In the genomic region with DNA sequence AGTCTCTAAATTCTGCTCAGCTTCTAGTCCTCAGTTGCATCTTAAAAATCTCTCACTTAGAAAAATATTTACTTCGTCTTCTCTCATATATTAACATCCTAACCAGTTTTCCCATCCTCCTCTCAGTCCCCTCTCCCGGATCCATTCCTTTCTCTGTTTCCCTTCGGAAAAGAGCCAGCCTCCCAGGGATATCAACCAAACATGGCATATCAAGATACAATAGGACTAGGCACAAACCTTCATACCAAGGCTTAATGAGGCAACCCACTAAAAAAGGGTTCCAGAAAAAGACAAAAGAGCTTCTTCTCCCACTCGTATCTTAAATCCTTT, we compare ENCODE assay signal across 8 mouse cellular contexts. TPM values are rescaled to one million over a fixed set of nuclear protein-coding genes. Genes with fewer than 3 reads are reported as not detected.
DNase-seq lines count a peak whose midpoint lies in the region; ATAC-seq and TF ChIP-seq lines count a peak whose summit lies in the region.

No protein-coding gene starts in this region.

- H3K4me1 ChIP-seq in heart, embryonic 15.5 days (replicated peaks): no peaks in the 10 kb centered on the region
- peaks cover 9% of the 10 kb centered on the region; the same call in 1 of the 2 replicates for H3K4me1 ChIP-seq in G1E (ENCODE audit: insufficient read depth, low read depth, low read length)
- H3K4me1 ChIP-seq in hindbrain, embryonic 11.5 days (replicated peaks; ENCODE audit: control insufficient read depth, insufficient read depth, low read length): no peaks in the 10 kb centered on the region
- no peaks in the 10 kb centered on the region for H3K4me1 ChIP-seq in midbrain, embryonic 11.5 days (ENCODE audit: control insufficient read depth, insufficient read depth, low read length)

- no peak for DNase-seq in heart, postnatal 10 days
- DNase-seq in G1E (ENCODE audit: low spot score): no peak
- DNase-seq in hindbrain, embryonic 11.5 days (ENCODE audit: low spot score): no peak
- DNase-seq in midbrain, embryonic 11.5 days (ENCODE audit: low spot score, missing footprints): peak; percentile 86
- no peak for DNase-seq in cerebellum, postnatal 4 days (ENCODE audit: low spot score in 2 of 2)
- no peak for DNase-seq in frontal cortex, postnatal 25 days (ENCODE audit: low spot score in 2 of 2)
- no peak for DNase-seq in embryo, embryonic 10.5 days (ENCODE audit: low spot score)

- no peak for ATAC-seq in heart, embryonic 15.5 days (replicated peaks; ENCODE audit: insufficient number of reproducible peaks, insufficient read depth, low FRiP score, low read depth)
- ATAC-seq in G1E (ENCODE audit: extremely low read depth, insufficient number of reproducible peaks, low FRiP score, poor library complexity, severe bottlenecking): no peak
- ATAC-seq in hindbrain, embryonic 11.5 days (ENCODE audit: low FRiP score): no peak; the same call in 1 of the 2 replicates
- ATAC-seq in midbrain, embryonic 11.5 days (ENCODE audit: low FRiP score): no peak

- peak overlapping the region; percentile 70 for H3K27ac ChIP-seq in heart, embryonic 15.5 days
- peak overlapping the region; percentile 38 for H3K27ac ChIP-seq in hindbrain, embryonic 11.5 days (ENCODE audit: low read depth, low read length)
- H3K27ac ChIP-seq in midbrain, embryonic 11.5 days (ENCODE audit: low read depth, low read length): peak overlapping the region; percentile 65; the same call in 1 of the 2 replicates

- WGBS in heart, embryonic 15.5 days: 17% methylated on average over 4 of the region's 4 CpGs
- WGBS in hindbrain, embryonic 11.5 days: 28% methylated on average over 4 of the region's 4 CpGs
- 19% methylated on average over 4 of the region's 4 CpGs for WGBS in midbrain, embryonic 11.5 days

- no peaks in the 10 kb centered on the region for H3K36me3 ChIP-seq in heart, embryonic 15.5 days
- no peaks in the 10 kb centered on the region for H3K36me3 ChIP-seq in G1E (replicated peaks)
- H3K36me3 ChIP-seq in hindbrain, embryonic 11.5 days (ENCODE audit: control insufficient read depth, insufficient read depth, low read length): no peaks in the 10 kb centered on the region
- H3K36me3 ChIP-seq in midbrain, embryonic 11.5 days (ENCODE audit: control insufficient read depth, insufficient read depth, low read length): no peaks in the 10 kb centered on the region

- intact Hi-C loops in heart, postnatal 10 days (cut with DNase I): no loop called here

- H3K27me3 ChIP-seq in heart, embryonic 15.5 days: no peaks in the 10 kb centered on the region
- H3K27me3 ChIP-seq in G1E (ENCODE audit: insufficient read depth, low read length): peaks cover 1% of the 10 kb centered on the region; the same call in 1 of the 2 replicates
- H3K27me3 ChIP-seq in hindbrain, embryonic 11.5 days (ENCODE audit: control insufficient read depth, insufficient read depth, low read length): no peaks in the 10 kb centered on the region
- no peaks in the 10 kb centered on the region for H3K27me3 ChIP-seq in midbrain, embryonic 11.5 days (ENCODE audit: control insufficient read depth, insufficient read depth, low read length)

- H3K9ac ChIP-seq in heart, embryonic 15.5 days: peak overlapping the region; percentile 55
- peak overlapping the region; percentile 1 for H3K9ac ChIP-seq in hindbrain, embryonic 11.5 days (ENCODE audit: low read depth, low read length)
- peak overlapping the region; percentile 62 for H3K9ac ChIP-seq in midbrain, embryonic 11.5 days (ENCODE audit: low read length)

- TF ChIP-seq CTCF in G1E (IDR thresholded peaks at IDR 0.05; ENCODE audit: low read depth, low read length): no peak

- H3K4me2 ChIP-seq in heart, embryonic 15.5 days: peak overlapping the region; percentile 67
- H3K4me2 ChIP-seq in hindbrain, embryonic 11.5 days (replicated peaks; ENCODE audit: low read depth, low read length): peak overlapping the region; percentile 37
- peak overlapping the region; percentile 48 for H3K4me2 ChIP-seq in midbrain, embryonic 11.5 days

- H3K9me3 ChIP-seq in heart, embryonic 15.5 days (replicated peaks): no peaks in the 10 kb centered on the region
- no peaks in the 10 kb centered on the region for H3K9me3 ChIP-seq in G1E (replicated peaks)
- no peaks in the 10 kb centered on the region for H3K9me3 ChIP-seq in hindbrain, embryonic 11.5 days (ENCODE audit: control insufficient read depth, low read length)
- H3K9me3 ChIP-seq in midbrain, embryonic 11.5 days (ENCODE audit: control insufficient read depth, low read length): no peaks in the 10 kb centered on the region

- H3K4me3 ChIP-seq in heart, embryonic 15.5 days: peak overlapping the region; percentile 74
- H3K4me3 ChIP-seq in G1E (ENCODE audit: low read depth, low read length): peak overlapping the region; percentile 81
- H3K4me3 ChIP-seq in hindbrain, embryonic 11.5 days (ENCODE audit: low read depth, low read length): peak overlapping the region; percentile 40
- peak overlapping the region; percentile 55 for H3K4me3 ChIP-seq in midbrain, embryonic 11.5 days (ENCODE audit: low read depth, low read length)

RNA-seq across cellular contexts. Expression of a gene that starts 0.2 kb away (rescaled TPM):
- 6.6 and 8.7 TPM in 2 replicates for polyA plus RNA-seq in heart, embryonic 15.5 days (2015; fragmentation: Nextera tagmentation; extraction: Ambion mirVana)
- 1 to 10 TPM; 2.5 to 3.3 TPM for total RNA-seq in heart, postnatal 10 days (2021)
- total RNA-seq in G1E (2014; fragmentation: Nextera tagmentation): 5.1 and 5.6 TPM in 2 replicates
- 11.8 and 17.0 TPM in 2 replicates for total RNA-seq in G1E (2017)
- polyA plus RNA-seq in G1E (2012): 0.21 and 0.29 TPM in 2 replicates
- polyA plus RNA-seq in hindbrain, embryonic 11.5 days (2014; fragmentation: Nextera tagmentation; extraction: Ambion mirVana): 26.9 and 30.1 TPM in 2 replicates
- 26.8 and 30.3 TPM in 2 replicates for polyA plus RNA-seq in midbrain, embryonic 11.5 days (2014; fragmentation: Nextera tagmentation; extraction: Ambion mirVana)

RNA-seq across cellular contexts. Expression of a gene that starts 28.7 kb away (rescaled TPM):
- 4.8 and 5.8 TPM in 2 replicates for polyA plus RNA-seq in heart, embryonic 15.5 days (2015; fragmentation: Nextera tagmentation; extraction: Ambion mirVana)
- 10 to 100 TPM; 10.6 to 13.3 TPM for total RNA-seq in heart, postnatal 10 days (2021)
- total RNA-seq in G1E (2014; fragmentation: Nextera tagmentation) (114 and 149 TPM in 2 replicates), G1E (2017) (23.7 and 33.3 TPM in 2 replicates)
- polyA plus RNA-seq in G1E (2012): 1.2 and 1.7 TPM in 2 replicates
- polyA plus RNA-seq in hindbrain, embryonic 11.5 days (2014; fragmentation: Nextera tagmentation; extraction: Ambion mirVana): 19.9 and 21.6 TPM in 2 replicates
- 21.2 and 24.4 TPM in 2 replicates for polyA plus RNA-seq in midbrain, embryonic 11.5 days (2014; fragmentation: Nextera tagmentation; extraction: Ambion mirVana)

RNA-seq across cellular contexts. Expression of a gene that starts 51.3 kb away (rescaled TPM):
- polyA plus RNA-seq in heart, embryonic 15.5 days (2015; fragmentation: Nextera tagmentation; extraction: Ambion mirVana): not detected in 2 replicates
- not detected for total RNA-seq in heart, postnatal 10 days (2021)
- not detected in 2 replicates for total RNA-seq in G1E (2014; fragmentation: Nextera tagmentation)
- total RNA-seq in G1E (2017): not detected in 2 replicates
- polyA plus RNA-seq in G1E (2012): not detected in 2 replicates
- polyA plus RNA-seq in hindbrain, embryonic 11.5 days (2014; fragmentation: Nextera tagmentation; extraction: Ambion mirVana): not detected in 2 replicates
- polyA plus RNA-seq in midbrain, embryonic 11.5 days (2014; fragmentation: Nextera tagmentation; extraction: Ambion mirVana): not detected in 2 replicates

Comparison
In these comparisons a context has a peak if more than half of its experiments do, and no peak if none do; other contexts are left out.
1. H3K9ac ChIP-seq: peak in every context shown above with its lines; median percentile 62 in midbrain, embryonic 11.5 days; 55 in heart, embryonic 15.5 days; 1 in hindbrain, embryonic 11.5 days.